Mouse (Mus musculus) hematopoietic stem cell, adult 5-6 weeks (primary cell): ENCODE measurements at regions not wholly inside any gene's neighbourhood (a gene's known extent, or its start where the extent isn't known, plus 50 kb on each side); places are given as distances from the start of the nearest gene placed in this dataset.
"Not testable (repeated sequence)": the region's sequence is repeated elsewhere in the genome, so short reads cannot be mapped to it uniquely, and the experiment has no call there.

ENCODE experiments used
- ATAC-seq, 2 experiments: fragments of 125-278 bp in 1 of 2; replicated peaks in 1 of 2; 2 replicates each; pipeline ENCODE4 v1.8.0; 2016 to 2017; ENCODE audit warnings: inconsistent platforms in 2 of 2, mild to moderate bottlenecking in 2 of 2, moderate number of reproducible peaks in 2 of 2, low read depth in 1 of 2, moderate TSS enrichment in 1 of 2; ENCODE audit not compliant: low FRiP score in 2 of 2, poor library complexity in 2 of 2, severe bottlenecking in 2 of 2, insufficient read depth in 1 of 2, low TSS enrichment in 1 of 2

DNA sequence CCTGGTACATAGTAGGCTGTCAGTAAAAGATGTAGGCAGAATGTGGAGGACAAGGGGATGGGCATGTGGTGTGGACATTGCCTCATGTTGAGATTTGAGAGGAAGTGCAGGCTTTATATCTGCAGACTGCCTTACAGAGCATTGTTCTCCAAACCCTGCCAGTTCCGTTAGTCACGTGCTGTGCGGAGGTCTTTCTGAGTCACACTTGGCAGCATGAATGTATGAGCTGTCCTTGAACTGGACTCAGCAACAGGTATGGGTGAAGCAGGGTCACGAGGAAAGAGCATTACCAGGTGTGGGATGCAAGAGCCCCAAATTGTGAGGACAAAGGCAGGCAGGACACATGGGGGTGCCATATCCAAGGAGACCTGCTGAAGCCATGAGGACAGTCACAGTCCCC, 193.8 kb upstream of the Unc93a2 start:
- ATAC-seq, result no peak

GRCm38 (mm10) chr17:7578003-7578402, 192.7 kb upstream of the Unc93a2 start:
- no peak for ATAC-seq

DNA sequence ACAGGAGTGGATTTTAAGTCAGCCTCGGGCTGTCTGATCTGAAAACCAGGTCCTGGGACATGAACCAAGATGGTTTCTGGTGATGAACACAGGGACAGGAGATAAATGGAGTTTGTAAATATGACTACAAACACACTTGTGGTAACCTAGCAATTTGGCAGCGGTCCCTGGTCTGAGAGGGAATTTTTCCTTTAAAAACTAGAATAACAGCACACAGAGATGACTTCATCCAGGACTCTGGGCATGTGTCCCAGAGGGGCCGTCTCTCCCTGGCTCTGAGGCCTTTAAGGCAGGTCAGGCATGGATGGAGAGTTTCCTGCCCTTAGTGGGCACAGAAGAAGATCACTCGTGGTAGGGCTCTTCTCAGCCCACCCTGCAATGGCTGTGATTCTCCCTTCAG, 192.0 kb upstream of the Unc93a2 start:
- ATAC-seq, result no peak

- ATAC-seq, result no peak
Observed at GRCm38 (mm10) chr17:7571481-7571880, 186.2 kb upstream of the Unc93a2 start.

- no peak for ATAC-seq
Observed at GRCm38 (mm10) chr17:7568482-7568881, 183.2 kb upstream of the Unc93a2 start.

DNA sequence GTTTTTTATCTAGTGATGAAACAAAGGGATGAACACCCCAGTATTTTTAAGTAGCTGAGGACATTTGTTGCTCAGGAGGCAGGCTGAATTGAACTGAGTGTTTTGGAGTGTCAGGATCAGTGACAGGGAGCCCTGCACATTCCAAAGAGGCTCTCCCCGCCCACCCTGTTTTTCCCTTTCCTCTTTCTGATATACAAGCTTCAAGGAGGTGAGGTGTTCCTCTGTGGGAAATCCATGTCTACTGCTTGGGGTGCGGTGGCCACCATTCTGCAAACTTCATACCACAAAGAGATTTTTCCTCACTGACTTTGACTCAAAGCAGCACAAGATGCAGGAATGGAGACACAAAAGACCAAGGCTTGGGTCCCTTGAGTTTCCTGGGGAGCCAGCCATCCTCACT, 180.5 kb upstream of the Unc93a2 start:
- ATAC-seq, result no peak

GRCm38 (mm10) chr17:7562940-7563339, 177.7 kb upstream of the Unc93a2 start:
- no peak for ATAC-seq

DNA sequence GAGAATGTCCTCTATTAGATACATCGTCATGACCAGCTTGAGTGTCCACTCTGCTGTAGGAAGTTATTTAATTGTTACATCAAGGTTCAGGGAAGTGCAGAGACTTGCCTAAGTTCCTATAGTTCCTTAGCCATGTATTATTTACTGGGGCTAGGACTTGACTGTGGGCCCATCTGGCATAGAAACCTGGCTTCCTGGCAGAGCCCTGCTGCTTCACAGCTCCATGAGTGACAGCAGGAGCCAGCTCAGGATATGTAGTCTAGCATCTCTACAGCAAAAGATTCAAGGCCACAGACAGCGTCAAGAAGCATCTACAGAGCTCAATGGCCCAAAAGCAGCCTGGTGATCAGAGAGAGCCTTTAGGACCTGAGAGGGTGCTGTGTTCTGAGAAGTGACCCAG, 163.2 kb upstream of the Unc93a2 start:
- no peak for ATAC-seq

GRCm38 (mm10) chr17:7538402-7539087, 153.3 kb upstream of the Unc93a2 start:
- no peak for ATAC-seq

- no peak for ATAC-seq
Observed at GRCm38 (mm10) chr17:7537618-7538266, 152.5 kb upstream of the Unc93a2 start.

DNA sequence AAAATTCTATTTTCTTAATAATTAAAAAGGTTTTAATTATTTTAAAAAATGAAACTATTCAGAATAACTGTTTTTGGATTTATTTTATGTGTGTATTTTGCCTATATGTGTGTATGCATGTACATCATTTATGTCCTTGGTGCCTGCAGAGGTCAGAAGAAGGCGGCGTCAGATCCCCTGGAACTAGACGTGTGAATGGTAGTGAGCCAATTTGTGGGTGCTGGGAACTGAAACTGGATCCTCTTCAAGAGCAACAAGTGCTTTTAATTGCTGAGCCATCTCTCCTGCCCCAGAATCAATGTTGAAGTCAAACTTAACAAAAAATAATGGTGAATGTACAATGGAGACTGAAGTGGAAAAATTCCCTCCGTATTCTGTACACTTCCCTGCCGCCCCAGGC, 151.9 kb upstream of the Unc93a2 start:
- ATAC-seq, result no peak

DNA sequence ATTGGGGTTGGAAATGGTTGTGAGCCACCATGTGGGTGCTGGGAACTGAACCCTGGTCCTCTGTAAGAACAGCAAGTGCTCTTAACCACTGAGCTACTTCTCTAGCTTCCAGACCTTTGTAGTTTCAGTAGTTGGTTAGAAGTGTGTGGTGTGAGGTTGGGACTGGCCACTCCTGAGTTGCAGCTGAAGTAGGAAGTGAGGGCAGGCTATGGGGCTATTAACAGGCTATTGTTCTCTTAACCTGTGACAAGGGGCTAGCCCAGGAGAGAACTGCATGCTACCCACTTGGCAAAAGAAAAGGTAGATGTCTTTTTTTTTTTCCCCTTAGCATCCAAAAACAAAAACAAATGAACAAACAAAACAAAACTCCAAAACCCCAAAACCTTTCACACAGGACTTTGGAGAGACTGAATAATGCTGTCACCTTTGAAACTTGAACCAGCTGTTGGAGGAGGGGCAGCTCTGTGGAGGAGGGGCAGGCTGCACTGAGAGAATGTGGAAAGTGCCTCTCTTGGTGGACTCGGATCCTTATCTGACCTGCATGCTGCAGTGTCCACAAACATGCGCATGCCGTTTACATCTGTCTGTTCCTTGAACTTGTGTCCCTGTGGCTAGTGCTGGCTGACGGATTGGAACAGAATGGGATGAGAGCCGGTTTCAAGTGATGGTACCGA, 149.3 kb upstream of the Unc93a2 start:
- ATAC-seq, result no peak

DNA sequence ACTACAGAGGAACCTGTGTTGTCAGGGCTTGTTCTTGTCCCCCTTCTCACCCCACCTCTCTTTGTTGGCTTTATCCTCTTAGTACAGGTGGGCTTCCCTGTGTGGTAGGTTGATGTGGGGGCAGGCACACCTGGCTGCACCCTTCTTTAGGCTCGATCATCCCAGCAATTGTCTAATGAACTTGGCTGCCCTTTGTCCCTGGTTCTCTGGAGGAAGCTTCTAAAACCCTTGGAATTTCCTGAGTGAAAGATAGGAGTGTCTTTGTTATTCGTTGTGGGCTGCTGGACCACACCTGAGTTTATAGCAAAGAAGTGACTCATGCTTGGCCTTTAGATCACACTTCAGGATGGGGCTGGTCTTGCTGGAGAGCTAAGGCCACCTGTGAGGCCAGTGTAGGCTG, 148.3 kb upstream of the Unc93a2 start:
- no peak for ATAC-seq

- ATAC-seq, result no peak
Observed at GRCm38 (mm10) chr17:7532618-7533017, 147.4 kb upstream of the Unc93a2 start.

DNA sequence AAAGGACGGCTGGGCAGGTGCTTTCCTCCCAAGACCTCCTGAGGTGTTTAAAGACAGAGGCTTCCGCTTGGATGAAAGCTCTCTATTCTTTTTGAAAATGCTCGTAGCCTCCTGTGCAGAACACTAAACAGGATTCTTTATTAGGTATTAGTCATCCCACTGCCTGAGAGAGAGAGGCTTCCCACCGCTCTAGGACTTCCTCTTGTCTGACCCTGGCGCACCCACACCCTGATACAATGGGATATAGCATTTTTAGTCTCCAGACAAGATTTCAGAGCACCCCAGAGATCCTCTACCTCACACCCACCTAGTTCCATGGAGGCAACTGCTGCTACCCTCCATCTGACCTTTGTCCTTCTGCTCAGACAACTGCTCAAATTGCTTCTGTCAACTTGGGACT, 144.0 kb upstream of the Unc93a2 start:
- ATAC-seq, result no peak

DNA sequence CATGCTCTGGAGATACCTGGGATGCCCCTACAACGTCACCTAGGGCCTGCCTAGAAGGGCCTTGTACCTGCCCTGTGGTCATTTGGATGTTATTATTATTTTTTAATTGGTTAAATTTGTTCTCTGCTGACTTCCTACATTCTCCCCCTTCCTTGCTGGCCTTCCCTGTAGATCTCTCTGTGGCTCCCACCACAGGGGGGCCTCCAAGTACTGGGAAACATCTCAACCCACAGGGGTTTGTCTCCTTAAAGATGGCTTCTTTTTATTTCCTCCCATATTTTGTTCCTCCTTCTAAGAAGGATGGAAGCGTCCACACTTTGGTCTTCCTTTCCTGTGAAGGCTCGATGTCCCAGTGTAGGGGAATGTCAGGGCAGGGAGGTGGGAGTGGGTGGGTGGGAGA, 142.4 kb upstream of the Unc93a2 start:
- no peak for ATAC-seq

DNA sequence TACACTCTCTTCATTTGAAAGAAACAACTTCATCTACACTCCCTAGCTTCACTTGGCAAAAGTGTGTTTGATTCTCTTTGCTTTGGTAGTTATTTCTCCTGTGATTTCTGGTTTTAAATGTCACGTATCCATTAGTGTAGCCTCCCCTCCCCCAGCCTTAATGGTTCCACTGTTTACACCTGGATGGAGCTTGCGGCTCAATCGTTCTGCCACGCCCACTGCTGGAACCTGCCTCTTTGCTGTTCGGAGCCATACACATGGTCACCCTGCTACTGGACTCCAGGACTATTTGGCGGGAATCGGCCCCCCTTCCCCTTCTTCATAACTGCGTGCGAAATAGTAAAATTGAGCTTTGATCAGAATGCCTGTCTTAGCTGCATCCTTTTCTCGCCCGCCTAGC, 139.2 kb upstream of the Unc93a2 start:
- ATAC-seq, result not testable (repeated sequence)

- peak; percentile 75 to 77 for ATAC-seq
Observed at GRCm38 (mm10) chr17:7521127-7521526, 135.9 kb upstream of the Unc93a2 start.
